Mouse (Mus musculus): ENCODE results near the gene Maml1. TPM values are rescaled to one million over a fixed set of nuclear protein-coding genes. Genes with fewer than 3 reads are reported as not detected.

Gene Maml1
- polyA plus RNA-seq, 1 experiment, result 35.3 TPM

GRCm38 (mm10) chr11:50236937-50237835, 54.9 kb downstream of the Maml1 start:
- peak overlapping the region; percentile 59 for H3K4me3 ChIP-seq (ENCODE audit: control insufficient read depth, insufficient read depth, low read length)
- peaks cover 20% of the 10 kb centered on the region for H3K4me1 ChIP-seq (replicated peaks; ENCODE audit: control insufficient read depth, insufficient read depth, low read length)
- no peak overlapping the region for H3K27ac ChIP-seq (ENCODE audit: control insufficient read depth, insufficient read depth, low read length)
- no peak for DNase-seq
- no peaks in the 10 kb centered on the region for H3K36me3 ChIP-seq (ENCODE audit: control insufficient read depth, insufficient read depth, low read length)
- WGBS, result 3% methylated on average over 66 of the region's 66 CpGs
- TF ChIP-seq CTCF (IDR thresholded peaks at IDR 0.05; ENCODE audit: borderline replicate concordance, control insufficient read depth, extremely low read depth, insufficient read depth, low read length, poor library complexity) (no peak), POLR2A (IDR thresholded peaks at IDR 0.05; ENCODE audit: control insufficient read depth, extremely low read depth, insufficient read depth, low read length, poor library complexity) (no peak)
- no peaks in the 10 kb centered on the region for H3K27me3 ChIP-seq (ENCODE audit: control insufficient read depth, insufficient read depth, low read length)

- under 1% methylated on average over 27 of the region's 27 CpGs for WGBS
- no peaks in the 10 kb centered on the region for H3K36me3 ChIP-seq (ENCODE audit: control insufficient read depth, insufficient read depth, low read length)
- no peak overlapping the region for H3K27ac ChIP-seq (ENCODE audit: control insufficient read depth, insufficient read depth, low read length)
- H3K4me3 ChIP-seq (ENCODE audit: control insufficient read depth, insufficient read depth, low read length), result peak overlapping the region; percentile 59
- H3K27me3 ChIP-seq (ENCODE audit: control insufficient read depth, insufficient read depth, low read length), result no peaks in the 10 kb centered on the region
- peak; percentile 91 for DNase-seq
- TF ChIP-seq POLR2A (IDR thresholded peaks at IDR 0.05; ENCODE audit: control insufficient read depth, extremely low read depth, insufficient read depth, low read length, poor library complexity), result no peak
- no peak for TF ChIP-seq CTCF (IDR thresholded peaks at IDR 0.05; ENCODE audit: borderline replicate concordance, control insufficient read depth, extremely low read depth, insufficient read depth, low read length, poor library complexity)
- H3K4me1 ChIP-seq (replicated peaks; ENCODE audit: control insufficient read depth, insufficient read depth, low read length), result peaks cover 20% of the 10 kb centered on the region
Measured at GRCm38 (mm10) chr11:50236540-50236936, 55.6 kb downstream of the Maml1 start.

- H3K36me3 ChIP-seq (ENCODE audit: control insufficient read depth, insufficient read depth, low read length), result no peaks in the 10 kb centered on the region
- no peaks in the 10 kb centered on the region for H3K27me3 ChIP-seq (ENCODE audit: control insufficient read depth, insufficient read depth, low read length)
- peaks cover 17% of the 10 kb centered on the region for H3K4me1 ChIP-seq (replicated peaks; ENCODE audit: control insufficient read depth, insufficient read depth, low read length)
- no peak overlapping the region for H3K27ac ChIP-seq (ENCODE audit: control insufficient read depth, insufficient read depth, low read length)
- DNase-seq, result no peak
- no peak overlapping the region for H3K4me3 ChIP-seq (ENCODE audit: control insufficient read depth, insufficient read depth, low read length)
- WGBS, result 98% methylated on average over 25 of the region's 25 CpGs
- no peak for TF ChIP-seq CTCF (IDR thresholded peaks at IDR 0.05; ENCODE audit: borderline replicate concordance, control insufficient read depth, extremely low read depth, insufficient read depth, low read length, poor library complexity)
- no peak for TF ChIP-seq POLR2A (IDR thresholded peaks at IDR 0.05; ENCODE audit: control insufficient read depth, extremely low read depth, insufficient read depth, low read length, poor library complexity)
Measured at GRCm38 (mm10) chr11:50234606-50235005, 57.5 kb downstream of the Maml1 start.

- WGBS, result 94% methylated on average over 11 of the region's 11 CpGs
- Histone ChIP-seq H3K4me1 (replicated peaks; ENCODE audit: control insufficient read depth, insufficient read depth, low read length) (peaks cover 17% of the 10 kb centered on the region), H3K4me3 (ENCODE audit: control insufficient read depth, insufficient read depth, low read length) (no peak overlapping the region), H3K27me3 (ENCODE audit: control insufficient read depth, insufficient read depth, low read length) (no peaks in the 10 kb centered on the region), H3K27ac (ENCODE audit: control insufficient read depth, insufficient read depth, low read length) (no peak overlapping the region), H3K36me3 (ENCODE audit: control insufficient read depth, insufficient read depth, low read length) (no peaks in the 10 kb centered on the region)
- TF ChIP-seq CTCF (IDR thresholded peaks at IDR 0.05; ENCODE audit: borderline replicate concordance, control insufficient read depth, extremely low read depth, insufficient read depth, low read length, poor library complexity) (no peak), POLR2A (IDR thresholded peaks at IDR 0.05; ENCODE audit: control insufficient read depth, extremely low read depth, insufficient read depth, low read length, poor library complexity) (no peak)
- DNase-seq, result no peak
Measured at GRCm38 (mm10) chr11:50233993-50234392, 58.1 kb downstream of the Maml1 start.

GRCm38 (mm10) chr11:50233022-50233421, 59.1 kb downstream of the Maml1 start:
- no peaks in the 10 kb centered on the region for H3K27me3 ChIP-seq (ENCODE audit: control insufficient read depth, insufficient read depth, low read length)
- TF ChIP-seq POLR2A (IDR thresholded peaks at IDR 0.05; ENCODE audit: control insufficient read depth, extremely low read depth, insufficient read depth, low read length, poor library complexity) (no peak), CTCF (IDR thresholded peaks at IDR 0.05; ENCODE audit: borderline replicate concordance, control insufficient read depth, extremely low read depth, insufficient read depth, low read length, poor library complexity) (no peak)
- WGBS, result 57% methylated on average over 13 of the region's 13 CpGs
- DNase-seq, result no peak
- no peak overlapping the region for H3K4me3 ChIP-seq (ENCODE audit: control insufficient read depth, insufficient read depth, low read length)
- peaks cover 17% of the 10 kb centered on the region for H3K4me1 ChIP-seq (replicated peaks; ENCODE audit: control insufficient read depth, insufficient read depth, low read length)
- no peak overlapping the region for H3K27ac ChIP-seq (ENCODE audit: control insufficient read depth, insufficient read depth, low read length)
- no peaks in the 10 kb centered on the region for H3K36me3 ChIP-seq (ENCODE audit: control insufficient read depth, insufficient read depth, low read length)

GRCm38 (mm10) chr11:50231411-50231810, 60.7 kb downstream of the Maml1 start:
- Histone ChIP-seq H3K27ac (ENCODE audit: control insufficient read depth, insufficient read depth, low read length) (no peak overlapping the region), H3K4me3 (ENCODE audit: control insufficient read depth, insufficient read depth, low read length) (no peak overlapping the region), H3K4me1 (replicated peaks; ENCODE audit: control insufficient read depth, insufficient read depth, low read length) (peaks cover 16% of the 10 kb centered on the region), H3K36me3 (ENCODE audit: control insufficient read depth, insufficient read depth, low read length) (no peaks in the 10 kb centered on the region), H3K27me3 (ENCODE audit: control insufficient read depth, insufficient read depth, low read length) (no peaks in the 10 kb centered on the region)
- peak; percentile 61 for DNase-seq
- WGBS, result 39% methylated on average over 8 of the region's 8 CpGs
- TF ChIP-seq CTCF (IDR thresholded peaks at IDR 0.05; ENCODE audit: borderline replicate concordance, control insufficient read depth, extremely low read depth, insufficient read depth, low read length, poor library complexity), result peak; percentile 61; the same call in 1 of the 2 replicates
- TF ChIP-seq POLR2A (IDR thresholded peaks at IDR 0.05; ENCODE audit: control insufficient read depth, extremely low read depth, insufficient read depth, low read length, poor library complexity), result no peak

Measured in thymus, adult 2 months (tissue).